In the genomic region with DNA sequence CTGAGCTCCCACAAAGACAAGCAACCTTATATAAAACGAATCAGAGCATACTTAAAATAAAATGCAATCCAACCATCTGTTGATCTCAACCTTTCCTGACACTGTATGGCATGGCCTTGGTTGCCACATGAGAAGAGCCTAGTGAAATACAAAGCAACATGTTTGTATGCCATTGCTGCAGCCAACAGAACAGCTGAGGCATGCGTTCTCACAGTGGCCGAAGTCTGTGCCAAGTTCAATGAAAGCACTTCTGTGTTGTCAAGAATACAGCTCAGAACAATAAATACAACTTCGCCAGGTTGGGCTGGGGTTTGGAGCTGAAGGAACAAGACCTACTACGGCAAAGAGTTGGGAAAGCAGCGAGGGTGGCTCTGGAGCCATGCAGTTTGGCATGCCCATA, we compare ENCODE assay signal across 26 mouse cellular contexts.
"Had no signal": no experiment of that assay in that cellular context is flagged by ENCODE, and none has a peak within 500 bp of the region (broad histone marks: within the 10 kb centered on the region; RNA-seq: fewer than 3 reads in every experiment).

No protein-coding gene starts in this region.

- H3K4me3 ChIP-seq: kidney, embryonic 15.5 days; left cerebral cortex, adult 2 months; limb, embryonic 10.5 days; limb, embryonic 13.5 days; liver, embryonic 12.5 days; liver, embryonic 15.5 days; lung, embryonic 15.5 days; megakaryocyte, embryonic 14.5 days; midbrain, embryonic 15.5 days; myocyte; neural tube, embryonic 13.5 days; stomach, embryonic 15.5 days had no signal

- H3K27me3 ChIP-seq: kidney, embryonic 15.5 days; limb, embryonic 13.5 days; liver, embryonic 12.5 days; liver, embryonic 15.5 days; lung, embryonic 15.5 days; megakaryocyte, embryonic 14.5 days; midbrain, embryonic 15.5 days; neural tube, embryonic 13.5 days; stomach, embryonic 15.5 days had no signal

- H3K4me2 ChIP-seq: kidney, embryonic 15.5 days; limb, embryonic 13.5 days; liver, embryonic 12.5 days; liver, embryonic 15.5 days; lung, embryonic 15.5 days; midbrain, embryonic 11.5 days; midbrain, embryonic 15.5 days; neural tube, embryonic 13.5 days; stomach, embryonic 15.5 days had no signal

- H3K27ac ChIP-seq: kidney, embryonic 15.5 days; left cerebral cortex, adult 2 months; limb, embryonic 10.5 days; limb, embryonic 13.5 days; liver, embryonic 12.5 days; liver, embryonic 15.5 days; lung, embryonic 15.5 days; midbrain, embryonic 15.5 days; neural tube, embryonic 13.5 days; stomach, embryonic 15.5 days had no signal

- H3K36me3 ChIP-seq: kidney, embryonic 15.5 days; limb, embryonic 10.5 days; limb, embryonic 13.5 days; liver, embryonic 12.5 days; liver, embryonic 15.5 days; lung, embryonic 15.5 days; midbrain, embryonic 15.5 days; neural tube, embryonic 13.5 days; stomach, embryonic 15.5 days had no signal

- DNase-seq: kidney, adult 8-10 months; kidney, postnatal 10 days; kidney, postnatal 36 days; layer of hippocampus, postnatal 36 days; liver; lung, adult 18-20 months; lung, postnatal 10 days; lung, postnatal 36 days; retina, postnatal 1 day; right cerebral cortex, postnatal 25 days; spleen, adult 18-20 months; thymus, adult 18-20 months; thymus, postnatal 36 days had no signal

- ATAC-seq: liver, embryonic 12.5 days; midbrain, embryonic 15.5 days had no signal

- H3K9ac ChIP-seq: kidney, embryonic 15.5 days; limb, embryonic 13.5 days; liver, embryonic 12.5 days; liver, embryonic 15.5 days; lung, embryonic 15.5 days; midbrain, embryonic 15.5 days; neural tube, embryonic 13.5 days; stomach, embryonic 15.5 days had no signal

- H3K4me1 ChIP-seq: kidney, embryonic 15.5 days; limb, embryonic 10.5 days; limb, embryonic 13.5 days; liver, embryonic 12.5 days; liver, embryonic 15.5 days; lung, embryonic 15.5 days; megakaryocyte, embryonic 14.5 days; midbrain, embryonic 15.5 days; stomach, embryonic 15.5 days had no signal

- H3K9me3 ChIP-seq: kidney, embryonic 15.5 days; limb, embryonic 10.5 days; limb, embryonic 13.5 days; liver, embryonic 12.5 days; liver, embryonic 15.5 days; lung, embryonic 15.5 days; midbrain, embryonic 15.5 days; neural tube, embryonic 13.5 days; stomach, embryonic 15.5 days had no signal
